Mouse (Mus musculus): ENCODE measurements around the gene Olfr1308.

DNA sequence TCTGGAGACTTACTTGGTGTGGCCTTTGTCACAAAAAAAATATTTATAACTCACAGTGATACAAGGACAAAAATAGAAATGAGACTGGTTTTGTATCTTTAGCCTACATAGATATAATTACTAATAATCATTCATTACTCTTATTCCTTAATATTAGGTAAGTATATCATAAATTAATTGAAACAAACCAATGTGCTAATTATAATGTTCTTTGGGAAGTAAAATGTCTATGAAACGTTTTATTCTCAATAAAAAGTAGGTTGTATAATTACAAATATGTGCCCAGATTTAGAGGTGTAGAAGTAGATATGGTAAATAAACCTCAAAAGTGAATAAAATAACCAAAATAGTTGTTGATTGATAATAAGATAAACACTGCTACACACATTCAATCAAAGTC, at the start of gene Olfr1308:
- TF ChIP-seq CTCF (IDR thresholded peaks at IDR 0.05; ENCODE audit: extremely low read depth, insufficient read depth, insufficient read length, insufficient replicate concordance), result no peak
- TF ChIP-seq POLR2A (IDR thresholded peaks at IDR 0.05; ENCODE audit: low read depth, low read length), result no peak
